Mouse (Mus musculus) heart, embryonic 12.5 days (tissue): ENCODE measurements around the gene Gps1. TPM values are rescaled to one million over a fixed set of nuclear protein-coding genes. Genes with fewer than 3 reads are reported as not detected.
"Not testable (repeated sequence)": the region's sequence is repeated elsewhere in the genome, so short reads cannot be mapped to it uniquely, and the experiment has no call there.

ENCODE experiments used
- ATAC-seq: fragments of 200-750 bp; cut with Nextera tagmentation; 2 replicates; pipeline ENCODE4 v1.8.0; 2017; ENCODE audit warnings: moderate TSS enrichment, moderate library complexity; ENCODE audit not compliant: insufficient number of reproducible peaks, low FRiP score
- H3K27ac ChIP-seq: fragments of 300-500 bp; sonication (generic); 2 replicates; pipeline ENCODE4 v1.5.1; 2016; ENCODE audit warnings: mild to moderate bottlenecking, moderate library complexity; ENCODE audit not compliant: poor library complexity, severe bottlenecking
- H3K27me3 ChIP-seq: fragments of 300-500 bp; sonication (generic); replicated peaks from 2 replicates; pipeline ENCODE4 v1.6.1; 2016; ENCODE audit warnings: mild to moderate bottlenecking, moderate library complexity
- H3K36me3 ChIP-seq: fragments of 300-500 bp; sonication (generic); 2 replicates; pipeline ENCODE4 v1.6.1; 2016; ENCODE audit warnings: mild to moderate bottlenecking, moderate library complexity
- H3K4me1 ChIP-seq: fragments of 300-500 bp; sonication (generic); replicated peaks from 2 replicates; pipeline ENCODE4 v1.6.1; 2016; ENCODE audit warnings: mild to moderate bottlenecking
- H3K4me2 ChIP-seq: fragments of 300-500 bp; sonication (generic); 2 replicates; pipeline ENCODE4 v1.6.1; 2016; ENCODE audit warnings: mild to moderate bottlenecking, moderate library complexity
- H3K4me3 ChIP-seq: fragments of 300-500 bp; sonication (generic); 2 replicates; pipeline ENCODE4 v1.5.1; 2016; ENCODE audit warnings: mild to moderate bottlenecking
- H3K9ac ChIP-seq: fragments of 300-500 bp; sonication (generic); 2 replicates; pipeline ENCODE4 v1.6.1; 2016; ENCODE audit warnings: mild to moderate bottlenecking, moderate library complexity
- H3K9me3 ChIP-seq: fragments of 300-500 bp; sonication (generic); replicated peaks from 2 replicates; pipeline ENCODE4 v1.6.1; 2016; ENCODE audit warnings: mild to moderate bottlenecking, moderate library complexity
- WGBS: fragments of 180-500 bp; shearing (Covaris S2); methylation state at CpG from one replicate; pipeline ENCODE4 v1.1.7; 2016; 5-methylcytosine and 5-hydroxymethylcytosine counted together
- polyA plus RNA-seq: library from polyadenylated mRNA; unstranded; fragments of >200 nt; fragmentation: Nextera tagmentation; extraction: Ambion mirVana; gene quantifications from 2 replicates; pipeline ENCODE4 v1.2.1, GENCODE M21; 2016

Gene Gps1
- polyA plus RNA-seq, 1 experiment from 2014 or later, result 140 TPM

DNA sequence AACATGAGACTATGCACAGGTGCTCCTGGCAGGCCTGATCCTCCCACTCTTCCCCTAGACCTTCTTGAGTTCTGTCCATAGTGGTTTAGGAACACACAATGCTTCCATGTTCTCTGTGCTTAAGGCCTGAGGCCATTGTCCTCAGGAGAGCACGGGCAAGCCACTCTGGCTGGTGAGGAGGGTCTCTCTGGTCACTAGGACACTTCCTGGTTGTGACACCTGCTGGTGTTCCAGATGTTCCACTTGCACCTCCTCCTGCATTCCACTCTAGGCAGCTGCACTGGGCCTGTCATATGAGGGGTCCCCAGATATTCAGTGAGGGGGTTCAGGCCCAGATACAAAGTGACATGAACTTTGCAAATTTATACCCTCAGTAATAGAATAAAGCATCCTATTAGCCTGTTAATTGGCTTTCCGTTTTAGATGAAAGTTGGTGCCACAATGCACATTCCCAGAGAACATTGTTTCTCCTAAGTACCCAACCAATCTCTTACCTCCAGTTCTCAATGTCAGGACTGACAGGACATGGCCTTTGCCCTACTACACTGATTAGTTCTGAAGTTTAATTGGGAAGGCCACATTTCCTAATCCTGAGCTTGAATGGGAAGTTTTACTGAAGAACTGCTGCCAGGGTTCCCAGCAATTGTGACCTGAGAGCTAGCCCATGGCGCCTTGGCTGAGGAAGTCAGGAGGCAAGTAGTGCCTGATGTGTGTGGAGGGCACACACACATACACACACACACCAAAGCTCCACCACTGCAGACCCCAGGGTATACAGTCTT lies 47.8 kb downstream of the Gps1 start:
- no peak overlapping the region for H3K4me3 ChIP-seq
- H3K27ac ChIP-seq, result no peak overlapping the region
- peaks cover 26% of the 10 kb centered on the region for H3K4me1 ChIP-seq
- no peak for ATAC-seq
- no peaks in the 10 kb centered on the region for H3K27me3 ChIP-seq
- H3K9me3 ChIP-seq, result no peaks in the 10 kb centered on the region
- H3K4me2 ChIP-seq, result no peak overlapping the region
- no peak overlapping the region for H3K9ac ChIP-seq
- WGBS, result 76% methylated on average over 3 of the region's 3 CpGs
- H3K36me3 ChIP-seq, result no peaks in the 10 kb centered on the region

DNA sequence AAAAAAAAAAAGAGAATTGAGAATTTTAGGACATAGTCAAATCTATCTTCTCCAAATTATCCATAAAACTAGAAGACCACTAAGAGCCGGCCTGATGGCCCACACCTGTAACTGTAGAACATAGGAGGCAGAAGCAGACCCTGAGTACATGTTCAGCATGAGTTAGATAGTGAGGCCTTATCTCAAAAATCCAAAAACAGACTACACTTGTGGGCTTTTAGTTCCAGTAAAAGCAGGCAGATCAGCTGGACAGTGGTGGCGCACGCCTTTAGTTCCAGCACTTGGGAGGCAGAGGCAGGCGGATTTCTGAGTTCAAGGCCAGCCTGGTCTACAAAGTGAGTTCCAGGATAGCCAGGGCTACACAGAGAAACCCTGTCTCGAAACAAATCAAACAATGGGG lies 48.9 kb downstream of the Gps1 start:
- ATAC-seq, H3K9ac ChIP-seq, H3K36me3 ChIP-seq, H3K4me2 ChIP-seq, H3K9me3 ChIP-seq, H3K27me3 ChIP-seq, H3K27ac ChIP-seq, H3K4me3 ChIP-seq: not testable (repeated sequence)
- 85% methylated on average over 5 of the region's 5 CpGs for WGBS
- H3K4me1 ChIP-seq, result peaks cover 26% of the 10 kb centered on the region

DNA sequence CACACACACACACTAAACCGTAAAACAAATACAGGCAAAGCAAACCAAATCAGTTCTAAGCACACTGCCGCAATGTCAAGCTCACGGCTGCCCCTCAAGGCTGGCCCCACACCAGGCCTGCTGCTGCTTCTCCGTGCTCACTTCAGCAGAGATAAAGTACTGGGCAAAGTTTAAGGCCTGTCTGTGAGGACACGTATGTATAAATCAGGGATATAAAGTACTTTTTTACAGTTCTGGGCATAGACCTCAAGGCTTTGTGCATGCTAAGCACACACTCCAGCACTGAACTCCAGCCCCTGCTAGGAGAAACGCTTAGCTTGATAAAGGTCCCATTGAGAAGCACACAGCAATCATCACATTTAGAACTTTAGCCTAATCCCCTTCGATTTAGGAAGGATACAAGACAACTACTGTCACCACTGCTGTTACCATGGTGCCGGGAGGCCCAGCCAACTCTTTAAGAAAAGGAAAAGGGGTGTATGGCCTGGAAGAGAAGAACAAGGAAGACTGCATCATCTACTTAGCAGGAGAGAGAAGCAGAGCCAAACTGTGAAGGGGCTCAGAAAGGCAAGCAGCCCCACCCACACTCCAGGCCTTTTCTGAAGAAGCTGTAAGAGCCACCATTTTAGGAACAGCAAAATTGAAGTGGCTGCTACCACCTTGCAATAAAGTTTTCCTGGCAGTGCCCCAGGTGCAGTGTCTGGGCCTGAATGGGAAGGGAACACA lies 49.6 kb downstream of the Gps1 start:
- Histone ChIP-seq H3K36me3 (no peaks in the 10 kb centered on the region), H3K4me2 (peak overlapping the region; percentile 9; the same call in 1 of the 2 replicates), H3K27ac (peak overlapping the region; percentile 26; the same call in 1 of the 2 replicates), H3K9me3 (no peaks in the 10 kb centered on the region), H3K9ac (no peak overlapping the region), H3K27me3 (no peaks in the 10 kb centered on the region), H3K4me1 (peaks cover 25% of the 10 kb centered on the region), H3K4me3 (no peak overlapping the region)
- no peak; the same call in 1 of the 2 replicates for ATAC-seq
- WGBS, result 40% methylated on average over 8 of the region's 8 CpGs

Other genes starting within 250 kb of the Gps1 start
- gene Mcrip1, start 234.5 kb upstream of the Gps1 start, polyA plus RNA-seq, result 126 and 130 TPM in 2 replicates
- gene Ppp1r27, start 233.1 kb upstream of the Gps1 start, polyA plus RNA-seq, result not detected in 2 replicates
- gene P4hb, start 211.0 kb upstream of the Gps1 start, polyA plus RNA-seq, result 478 and 480 TPM in 2 replicates
- 422 and 442 TPM in 2 replicates for gene Arhgdia, start 202.6 kb upstream of the Gps1 start, polyA plus RNA-seq
- gene Alyref, start 185.9 kb upstream of the Gps1 start, polyA plus RNA-seq, result 356 and 361 TPM in 2 replicates
- 174 and 175 TPM in 2 replicates for gene Anapc11, start 185.9 kb upstream of the Gps1 start, polyA plus RNA-seq
- 13.6 and 20.3 TPM in 2 replicates for gene Npb, start 175.8 kb upstream of the Gps1 start, polyA plus RNA-seq
- 82.1 and 82.9 TPM in 2 replicates for gene Pcyt2, start 166.3 kb upstream of the Gps1 start, polyA plus RNA-seq
- 20.1 and 20.4 TPM in 2 replicates for gene Sirt7, start 159.0 kb upstream of the Gps1 start, polyA plus RNA-seq
- gene Mafg, start 150.7 kb upstream of the Gps1 start, polyA plus RNA-seq, result 27.9 and 31.5 TPM in 2 replicates
- 23.1 and 23.9 TPM in 2 replicates for gene Pycr1, start 140.5 kb upstream of the Gps1 start, polyA plus RNA-seq
- 9.8 and 10.9 TPM in 2 replicates for gene Myadml2, start 136.1 kb upstream of the Gps1 start, polyA plus RNA-seq
- gene Notum, start 123.1 kb upstream of the Gps1 start, polyA plus RNA-seq, result 4.7 and 5.2 TPM in 2 replicates
- 103 and 114 TPM in 2 replicates for gene Aspscr1, start 111.3 kb upstream of the Gps1 start, polyA plus RNA-seq
- gene Cenpx, start 70.5 kb upstream of the Gps1 start, polyA plus RNA-seq, result 117 and 119 TPM in 2 replicates
- 35.2 and 37.0 TPM in 2 replicates for gene Lrrc45, start 70.3 kb upstream of the Gps1 start, polyA plus RNA-seq
- 7.6 and 8.4 TPM in 2 replicates for gene Rac3, start 62.8 kb upstream of the Gps1 start, polyA plus RNA-seq
- 4.3 and 5.4 TPM in 2 replicates for gene Dcxr, start 57.0 kb upstream of the Gps1 start, polyA plus RNA-seq
- 1.1 and 1.9 TPM in 2 replicates for gene Cbr2, start 52.2 kb upstream of the Gps1 start, polyA plus RNA-seq
- gene Hmga1b, start 21.5 kb upstream of the Gps1 start, polyA plus RNA-seq, result 3.5 and 5.3 TPM in 2 replicates
- 23.2 and 24.9 TPM in 2 replicates for gene Rfng, start 65 bp upstream of the Gps1 start, polyA plus RNA-seq
- gene Dus1l, start 12.1 kb downstream of the Gps1 start, polyA plus RNA-seq, result 48.0 and 48.3 TPM in 2 replicates
- 45.1 and 47.5 TPM in 2 replicates for gene Fasn, start 40.3 kb downstream of the Gps1 start, polyA plus RNA-seq
- 4.7 and 4.9 TPM in 2 replicates for gene Ccdc57, start 148.6 kb downstream of the Gps1 start, polyA plus RNA-seq
- 289 and 290 TPM in 2 replicates for gene Slc16a3, start 164.2 kb downstream of the Gps1 start, polyA plus RNA-seq
- gene Csnk1d, start 207.1 kb downstream of the Gps1 start, polyA plus RNA-seq, result 94.7 and 95.4 TPM in 2 replicates